Mouse (Mus musculus) ZHBTc4 (cell line): Measurements from ENCODE around the gene H2-T23.
A peak's percentile ranks its signal among the peaks of the same experiment; 100 is the strongest.
"Not testable (repeated sequence)": the region's sequence is repeated elsewhere in the genome, so short reads cannot be mapped to it uniquely, and the experiment has no call there.

Experiments used
- DNase-seq: peaks from one replicate; pipeline ENCODE4 v3.0.0-alpha.2; 2011; ENCODE audit warnings: low read depth, low spot score

Gene H2-T23

GRCm38 (mm10) chr17:36023710-36024654 is 8.7 kb downstream of the H2-T23 start:
- no peak for DNase-seq

GRCm38 (mm10) chr17:36022922-36023321 is 9.7 kb downstream of the H2-T23 start:
- no peak for DNase-seq

- no peak for DNase-seq
These were observed 10.6 kb downstream of the H2-T23 start for GRCm38 (mm10) chr17:36022098-36022497.

- DNase-seq: no peak
These were observed 11.3 kb downstream of the H2-T23 start for GRCm38 (mm10) chr17:36021309-36021708.

DNA sequence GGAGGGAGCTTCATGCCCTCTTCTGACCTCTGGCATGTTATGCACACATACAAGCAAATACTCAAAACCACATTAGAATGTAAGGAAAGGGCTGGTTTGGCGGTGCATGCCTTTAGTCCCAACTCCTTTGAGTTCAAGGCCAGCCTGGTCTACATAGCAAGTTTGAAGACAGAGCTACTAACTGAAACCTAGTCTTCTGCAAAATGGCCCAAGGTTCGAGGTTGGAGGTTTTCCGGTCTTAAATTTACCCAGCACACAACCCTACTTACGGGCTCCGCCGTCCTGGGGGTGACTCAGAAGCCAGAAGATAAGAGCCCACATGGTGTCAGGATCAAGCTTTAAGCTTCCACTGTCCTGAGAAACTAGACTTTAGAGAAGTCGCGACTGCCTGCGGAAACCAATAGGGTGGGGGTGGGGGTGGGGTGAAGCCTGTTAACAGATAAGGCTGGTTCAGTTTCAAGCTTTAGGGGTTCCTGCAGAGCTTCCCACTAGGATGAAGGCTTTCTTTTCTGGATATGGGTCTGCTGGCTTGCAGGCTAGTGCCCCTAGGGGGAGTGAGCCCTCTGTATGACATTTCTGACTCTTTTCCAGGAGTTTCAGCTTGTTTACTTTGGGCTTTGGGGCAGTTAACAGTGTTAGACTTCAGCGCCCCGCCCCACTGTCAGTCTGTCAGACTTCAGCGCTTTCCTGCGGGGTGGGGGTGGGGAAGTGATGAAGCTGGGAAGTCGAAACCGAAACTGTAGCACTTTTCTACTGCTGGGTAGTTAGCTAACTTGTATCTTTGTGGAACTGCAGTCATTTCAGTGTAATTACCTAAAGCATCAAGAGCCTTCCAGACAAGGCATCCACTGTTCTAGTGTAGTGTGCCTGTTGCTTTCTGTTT is 12.2 kb downstream of the H2-T23 start, which contains the start of gene H2-T24:
TSS of gene H2-T24 (minus strand) at position 370 of the 883 bp plus-strand sequence.
- DNase-seq: peak; percentile 93

GRCm38 (mm10) chr17:36019519-36019918 is 13.1 kb downstream of the H2-T23 start:
- DNase-seq: no peak

GRCm38 (mm10) chr17:36018979-36019378 is 13.7 kb downstream of the H2-T23 start:
- no peak for DNase-seq

GRCm38 (mm10) chr17:36017046-36017445 is 15.6 kb downstream of the H2-T23 start:
- DNase-seq: no peak

- no peak for DNase-seq
These were observed 17.7 kb downstream of the H2-T23 start for GRCm38 (mm10) chr17:36014977-36015376.

DNA sequence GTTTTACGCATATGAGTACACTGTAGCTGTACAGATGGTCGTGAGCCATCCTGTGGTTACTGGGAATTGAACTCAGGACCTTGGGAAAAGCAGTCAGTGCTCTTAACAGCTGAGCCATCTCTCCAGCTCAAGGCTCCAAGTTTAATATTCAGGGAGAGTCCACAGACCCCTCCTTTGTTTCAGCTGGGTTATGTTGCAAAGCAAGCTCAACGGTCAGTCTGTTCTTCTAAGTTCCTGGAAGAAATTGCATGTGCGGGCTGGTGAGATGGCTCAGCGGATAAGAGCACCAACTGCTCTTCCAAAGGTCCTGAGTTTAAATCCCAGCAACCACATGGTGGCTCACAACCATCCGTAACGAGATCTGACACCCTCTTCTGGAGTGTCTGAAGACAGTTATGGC is 28.2 kb downstream of the H2-T23 start:
- not testable (repeated sequence) for DNase-seq

DNA sequence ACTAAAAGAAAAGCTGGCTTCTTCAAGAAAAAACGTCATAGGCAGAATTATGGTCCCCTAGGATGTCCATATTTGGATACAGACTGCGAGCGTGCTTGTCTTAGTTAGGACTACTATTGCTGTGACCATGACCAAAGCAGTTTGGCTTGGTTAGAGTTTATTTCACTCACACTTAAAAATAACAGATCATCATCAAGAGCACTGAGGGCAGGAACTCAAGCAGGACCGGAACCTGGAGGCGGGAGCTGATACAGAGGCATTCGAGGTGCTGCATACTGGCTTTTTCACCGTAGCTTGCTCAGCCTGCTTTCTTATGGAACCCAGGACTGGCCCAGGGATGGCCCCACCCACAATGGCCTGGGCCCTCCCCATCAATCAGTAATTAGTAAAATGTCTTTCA is 29.3 kb downstream of the H2-T23 start:
- no peak for DNase-seq

- peak; percentile 66 for DNase-seq
These were observed 30.7 kb downstream of the H2-T23 start for GRCm38 (mm10) chr17:36001966-36002365.

GRCm38 (mm10) chr17:36001121-36001897 is 31.3 kb downstream of the H2-T23 start:
- no peak for DNase-seq

- DNase-seq: no peak
These were observed 32.3 kb downstream of the H2-T23 start for GRCm38 (mm10) chr17:36000349-36000748.

DNA sequence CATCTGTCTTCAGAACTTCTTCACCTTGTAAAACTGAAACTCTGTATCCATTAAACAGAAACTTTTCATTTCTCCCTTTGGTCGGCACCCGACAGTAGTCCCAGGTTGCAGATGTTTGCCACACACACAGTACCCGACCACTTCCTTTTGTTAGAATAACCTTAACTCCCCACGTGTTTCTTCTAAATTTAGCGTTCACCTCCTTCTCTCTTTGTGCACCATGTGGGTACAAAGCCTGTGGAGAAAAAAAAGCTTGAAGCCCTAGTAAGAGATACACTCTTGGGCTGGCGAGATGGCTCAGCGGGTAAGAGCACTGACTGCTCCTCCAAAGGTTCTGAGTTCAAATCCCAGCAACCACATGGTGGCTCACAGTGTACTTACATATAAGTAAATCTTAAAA is 33.3 kb downstream of the H2-T23 start:
- no peak for DNase-seq

DNA sequence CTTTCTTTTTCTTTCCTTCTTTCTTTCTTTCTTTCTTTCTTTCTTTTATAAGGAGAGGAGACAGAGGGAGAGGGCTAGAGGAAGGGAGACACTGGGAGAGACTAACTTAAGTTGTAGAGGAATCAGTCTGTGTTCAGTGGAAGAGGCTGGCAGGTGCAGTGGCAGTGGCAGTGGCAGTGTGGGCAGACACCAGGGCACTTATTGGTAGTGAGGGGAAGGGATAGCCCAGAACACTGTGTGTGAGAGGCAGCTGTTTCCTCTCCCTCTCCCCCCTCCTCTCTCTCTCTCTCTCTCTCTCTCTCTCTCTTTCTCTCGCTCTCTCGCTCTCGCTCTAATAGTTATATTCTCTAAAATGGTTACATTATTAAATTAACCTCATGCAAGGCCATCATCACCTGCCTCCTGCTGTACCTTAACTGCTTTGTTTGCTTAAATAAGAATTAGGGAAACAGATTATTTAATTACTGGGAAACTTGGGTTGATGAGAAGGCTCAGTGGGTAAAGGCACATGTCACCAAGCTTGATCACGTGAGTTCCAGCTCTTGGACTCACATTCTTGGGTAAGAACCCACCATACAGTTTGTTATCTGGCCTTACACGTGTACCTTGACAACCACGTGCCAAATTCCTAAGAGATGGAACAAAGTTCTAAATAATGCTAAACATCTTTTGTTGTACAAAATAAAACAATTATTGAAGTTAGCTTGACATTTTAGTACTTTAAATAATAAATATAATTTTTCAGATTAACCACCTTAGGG is 33.9 kb downstream of the H2-T23 start:
- no peak for DNase-seq

DNA sequence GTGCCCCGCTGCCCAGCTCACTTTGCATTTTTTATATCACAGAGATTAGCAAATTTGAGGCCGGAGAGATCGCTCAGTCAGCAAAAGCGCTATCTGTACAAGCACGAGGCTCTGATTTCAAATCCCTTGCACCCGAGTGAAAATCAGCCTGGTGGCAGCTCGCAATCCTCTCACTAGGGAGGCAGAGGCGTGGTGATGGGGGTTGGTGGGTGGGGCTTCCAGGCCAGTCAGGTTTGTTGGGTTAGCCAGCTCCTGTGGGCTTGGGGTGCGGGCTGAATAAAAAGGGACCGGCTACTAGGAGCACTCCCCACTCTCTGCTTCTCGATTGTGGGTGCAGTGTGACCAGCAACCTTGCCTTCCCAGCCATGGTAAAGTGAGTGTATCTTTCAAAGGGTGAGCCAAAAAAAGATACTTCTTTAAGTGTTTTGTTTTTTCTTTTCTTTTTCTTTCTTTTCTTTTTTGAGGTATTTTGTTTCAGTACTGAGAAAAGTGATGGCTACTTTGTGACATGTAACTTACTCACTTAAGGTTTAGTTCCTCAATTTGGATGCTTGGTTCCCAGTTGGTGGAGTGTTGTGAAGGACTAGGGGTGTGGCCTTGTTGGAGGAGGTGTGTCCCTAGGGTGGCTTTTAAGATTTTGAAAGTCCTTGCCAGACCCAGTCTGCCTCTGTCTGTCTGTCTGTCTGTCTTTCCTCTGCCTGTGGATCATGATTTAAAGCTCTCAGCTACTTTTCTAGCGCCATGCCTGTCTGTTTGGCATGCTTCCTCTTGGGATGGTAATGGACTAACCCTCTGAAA is 34.7 kb downstream of the H2-T23 start:
- DNase-seq: peak; percentile 73

DNA sequence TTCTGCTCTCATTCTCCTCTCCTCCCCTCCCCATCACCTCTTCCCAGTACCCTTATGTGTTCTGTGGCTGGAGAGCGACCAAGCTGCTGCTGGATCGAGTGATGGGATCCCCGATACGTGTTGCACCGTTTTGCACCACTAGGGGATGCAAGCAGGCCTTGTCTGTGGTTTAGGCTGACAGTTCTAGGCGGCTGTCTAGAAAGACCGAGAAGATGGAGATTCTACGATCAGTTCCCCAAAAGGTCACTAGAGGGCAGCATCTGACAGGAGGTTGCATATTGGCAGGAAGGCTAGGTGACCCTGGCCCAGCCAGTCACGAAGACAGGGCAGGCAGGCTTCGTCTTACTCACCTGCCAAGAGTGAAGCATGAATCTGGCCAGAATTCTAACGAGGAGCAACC is 35.7 kb downstream of the H2-T23 start:
- DNase-seq: peak; percentile 98

GRCm38 (mm10) chr17:35994879-35995240 is 37.8 kb downstream of the H2-T23 start:
- no peak for DNase-seq
